Mouse (Mus musculus): ENCODE results near the gene Iqch.
"Not testable (repeated sequence)": the region's sequence is repeated elsewhere in the genome, so short reads cannot be mapped to it uniquely, and the experiment has no call there.

Iqch gene

GRCm38 (mm10) chr9:63556933-63557332 is 45.4 kb downstream of the Iqch start:
- no peak for DNase-seq

GRCm38 (mm10) chr9:63556316-63556715 is 46.0 kb downstream of the Iqch start:
- no peak for DNase-seq

GRCm38 (mm10) chr9:63555460-63555990 is 46.8 kb downstream of the Iqch start:
- no peak for DNase-seq

DNA sequence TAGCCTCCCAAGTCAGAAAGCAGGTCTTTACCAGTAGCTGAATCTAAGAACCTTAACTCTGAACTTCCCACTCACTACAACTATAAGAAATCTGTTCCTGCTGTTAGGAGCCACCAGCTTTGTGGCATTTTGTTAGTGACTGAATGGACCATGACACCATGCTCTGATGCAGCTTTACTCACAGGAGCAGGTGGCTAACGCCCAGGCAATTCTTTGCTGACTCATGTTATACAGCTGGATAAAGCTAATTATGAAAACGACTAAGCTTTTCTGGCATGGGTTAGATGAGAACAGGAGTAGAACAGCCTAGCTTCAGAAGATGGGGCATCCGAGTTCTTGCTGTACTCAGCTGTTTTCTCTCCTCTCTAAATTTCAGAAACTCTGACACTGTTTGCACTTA is 48.7 kb downstream of the Iqch start:
- no peak for DNase-seq

- not testable (repeated sequence) for DNase-seq
Observed at GRCm38 (mm10) chr9:63550701-63551100, 51.6 kb downstream of the Iqch start.

DNA sequence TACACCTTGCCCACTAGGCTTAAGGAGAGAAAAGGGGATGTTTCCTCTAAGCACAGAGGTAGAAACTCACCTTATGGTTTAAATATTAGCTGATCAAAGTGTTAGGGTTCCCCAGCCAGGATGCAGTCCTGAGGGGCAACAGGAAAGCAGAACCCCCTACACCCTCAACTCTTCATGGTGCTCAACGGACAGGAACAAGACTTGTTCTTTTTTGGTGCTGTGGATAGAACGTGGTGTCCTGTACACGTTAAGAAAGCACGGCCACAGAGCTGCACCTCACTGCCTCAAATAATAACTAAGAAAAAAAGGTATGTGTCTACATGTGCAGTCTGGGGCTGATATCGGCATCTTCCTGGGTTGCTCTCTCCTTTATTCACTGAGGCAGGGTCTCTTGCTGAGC is 53.3 kb downstream of the Iqch start:
- no peak for DNase-seq

DNA sequence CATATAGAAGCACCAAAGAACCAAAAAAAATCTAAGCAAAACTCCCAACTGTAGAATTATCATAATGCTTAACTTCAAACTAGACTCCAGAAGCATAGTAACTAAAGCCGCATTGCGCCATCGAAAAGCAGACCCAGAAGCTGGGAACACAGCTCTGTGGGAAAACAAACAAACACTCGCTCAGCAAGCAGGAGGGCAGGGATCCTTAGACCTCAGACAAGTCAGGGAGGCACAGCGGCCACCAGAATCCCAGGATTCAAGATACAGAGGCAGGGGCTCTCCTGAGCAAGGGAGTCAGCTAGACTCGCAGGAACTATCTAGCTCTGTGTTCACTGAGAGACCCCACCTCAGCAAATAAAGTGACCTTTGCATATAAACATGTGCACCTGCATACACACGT is 60.4 kb downstream of the Iqch start:
- DNase-seq, result no peak

DNA sequence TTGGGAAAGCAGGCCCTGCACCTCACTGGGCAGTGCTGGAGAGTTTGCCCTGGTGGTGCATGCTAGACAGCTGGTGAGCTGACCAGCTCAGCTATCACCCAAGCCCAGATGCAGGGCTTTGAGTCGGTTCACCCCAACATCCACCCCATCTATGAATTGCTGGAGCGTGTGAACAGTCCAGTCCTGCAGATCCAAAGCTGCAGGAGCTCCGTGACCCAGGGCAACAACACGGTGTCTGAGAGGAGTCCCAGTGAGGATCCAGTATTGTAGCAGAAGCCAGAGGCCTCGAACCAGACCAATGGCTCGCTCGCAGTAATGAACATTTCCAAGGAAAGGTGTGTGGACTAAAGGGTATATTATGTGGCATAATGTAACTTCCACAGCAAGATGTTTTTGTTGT is 61.0 kb downstream of the Iqch start:
- no peak for DNase-seq

DNA sequence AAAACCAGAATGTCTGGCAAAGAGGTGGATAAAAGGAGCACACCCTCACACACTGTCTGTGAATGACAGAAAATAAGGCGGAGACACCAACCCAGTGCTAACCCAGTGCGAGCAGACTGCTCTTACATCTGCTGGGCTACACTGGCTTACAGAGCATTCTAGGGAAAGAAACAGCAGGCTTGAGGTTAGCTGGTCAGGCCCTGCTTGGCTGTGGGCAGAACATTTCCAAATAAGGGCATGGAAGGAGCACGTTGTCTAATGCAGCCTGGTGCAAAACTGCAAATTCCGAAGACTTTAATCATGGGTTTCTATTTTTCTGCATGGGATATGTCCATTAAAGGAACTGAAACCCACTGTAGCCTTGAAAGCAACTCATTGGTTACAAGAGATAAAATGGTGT is 64.8 kb downstream of the Iqch start:
- no peak for DNase-seq

DNA sequence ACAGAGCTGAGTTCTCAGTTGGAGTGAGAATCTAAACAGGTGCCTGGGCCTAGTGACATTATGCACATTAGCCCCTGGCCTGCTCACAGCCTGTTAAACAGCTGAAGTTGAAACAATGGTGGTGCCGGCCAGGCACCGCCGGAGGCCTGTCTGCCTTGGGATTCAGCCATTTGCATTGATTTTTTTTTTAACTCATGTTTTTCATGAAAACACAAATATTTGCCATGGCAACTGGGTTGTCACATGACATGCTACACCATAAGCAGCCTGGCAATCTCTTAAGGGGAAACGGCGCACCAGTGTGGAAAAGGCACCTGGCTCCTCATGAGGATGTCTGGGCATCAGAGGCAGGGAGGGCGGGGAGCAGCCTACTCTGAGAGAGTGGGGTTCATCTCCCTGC is 67.3 kb downstream of the Iqch start:
- peak; percentile 56 for DNase-seq

DNA sequence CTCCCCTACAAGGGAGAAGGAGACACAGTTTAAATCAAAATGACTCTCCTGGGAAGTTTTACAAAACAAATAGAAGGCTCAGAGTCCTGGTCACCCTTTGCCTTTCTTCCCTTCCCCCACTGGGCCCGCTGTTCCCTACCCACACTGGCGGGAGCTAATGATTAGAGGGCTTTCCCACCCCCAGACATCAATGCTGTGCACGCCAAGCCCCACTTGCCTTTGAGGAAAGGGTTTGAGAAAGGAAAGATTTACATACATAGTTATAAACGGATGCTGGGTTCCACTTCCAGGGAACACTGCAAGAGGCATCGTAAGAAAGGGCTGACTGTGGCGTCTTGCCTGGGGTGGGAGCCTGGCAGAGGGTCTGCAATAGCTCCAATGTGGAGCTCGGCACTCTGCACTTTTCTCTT is 67.9 kb downstream of the Iqch start:
- DNase-seq, result peak; percentile 71

GRCm38 (mm10) chr9:63532966-63533711 is 69.2 kb downstream of the Iqch start:
- DNase-seq, result no peak

GRCm38 (mm10) chr9:63523937-63524253 is 78.4 kb downstream of the Iqch start:
- DNase-seq, result no peak

- no peak for DNase-seq
Observed at GRCm38 (mm10) chr9:63523251-63523936, 78.9 kb downstream of the Iqch start.

GRCm38 (mm10) chr9:63512851-63513250 is 89.4 kb downstream of the Iqch start:
- no peak for DNase-seq

DNA sequence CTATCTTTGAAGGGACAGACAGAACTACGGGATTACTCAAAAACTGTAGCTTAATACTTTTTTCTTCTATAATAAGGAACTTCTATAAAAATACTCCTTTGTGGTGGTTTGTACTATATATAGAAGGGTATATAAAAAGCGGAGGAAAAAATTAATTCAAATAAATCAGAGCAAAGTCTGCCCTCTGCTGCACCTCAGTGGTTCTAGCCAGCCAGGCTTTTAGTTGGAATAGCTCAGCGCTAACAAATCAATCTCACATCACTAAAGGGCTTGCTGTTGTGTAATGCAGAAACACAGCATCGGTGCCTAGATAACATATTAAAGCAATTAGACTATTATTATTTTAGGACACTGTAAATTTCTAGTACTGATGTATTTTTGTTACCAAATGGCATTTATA is 91.3 kb downstream of the Iqch start:
- DNase-seq, result no peak

DNA sequence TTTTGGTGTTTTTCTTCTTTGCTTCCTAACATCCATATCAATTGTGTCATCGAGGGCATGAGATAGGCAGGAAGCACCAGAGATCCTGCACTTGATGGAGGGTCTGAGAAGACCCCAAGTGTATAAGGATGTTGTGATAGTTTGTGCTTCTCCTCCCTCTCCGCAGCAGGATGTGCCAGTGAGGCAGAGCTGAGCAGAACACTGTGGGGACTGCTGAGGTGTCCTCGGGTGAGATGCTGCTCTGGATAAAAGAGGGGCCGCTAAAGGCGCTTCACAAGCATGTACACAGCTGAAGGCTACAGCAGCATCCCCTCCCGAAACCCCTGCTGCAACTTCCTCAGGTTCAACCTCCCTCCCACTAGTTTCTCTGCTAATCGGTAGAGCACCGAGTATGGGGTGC is 95.2 kb downstream of the Iqch start:
- no peak for DNase-seq

DNA sequence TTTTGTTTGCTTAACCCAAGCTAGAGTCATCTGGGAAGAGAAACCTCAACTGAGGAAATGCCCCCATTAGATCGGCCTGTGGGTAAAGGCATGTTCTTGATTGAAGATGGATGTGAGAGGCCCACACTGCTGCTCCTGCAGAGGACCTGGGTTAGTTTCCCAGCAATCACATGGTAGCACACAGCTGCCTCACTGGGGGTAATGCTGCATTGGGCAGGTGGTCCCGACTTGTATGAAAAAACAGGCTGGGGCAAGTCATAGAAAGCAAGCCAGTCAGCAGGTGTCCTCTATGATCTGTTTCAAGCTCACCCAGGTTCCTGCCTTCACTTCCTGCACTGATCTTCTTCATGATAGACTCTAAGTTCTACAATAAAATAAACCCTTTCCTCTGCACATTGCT is 98.4 kb downstream of the Iqch start:
- DNase-seq, result no peak

DNA sequence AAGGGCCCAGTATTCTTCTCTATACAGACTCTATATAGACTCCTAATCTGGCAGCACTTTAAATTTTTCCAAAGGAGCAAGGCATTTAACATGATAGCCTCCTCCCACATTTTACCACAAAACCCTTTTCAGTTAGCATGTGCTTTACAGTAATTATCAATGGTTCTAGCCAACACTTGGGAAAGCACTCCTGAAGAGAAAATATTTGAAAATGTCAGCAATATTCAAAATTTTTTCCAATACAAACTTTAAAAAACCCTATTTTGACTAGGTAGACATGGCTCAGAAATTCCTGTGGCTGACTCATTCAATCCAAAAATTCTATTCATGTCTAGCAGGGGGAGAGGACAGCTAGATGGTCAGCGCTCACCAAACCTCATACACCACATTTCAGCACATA is 100.8 kb downstream of the Iqch start:
- DNase-seq, result no peak

- DNase-seq, result no peak
Observed at GRCm38 (mm10) chr9:63499912-63500311, 102.4 kb downstream of the Iqch start.

DNA sequence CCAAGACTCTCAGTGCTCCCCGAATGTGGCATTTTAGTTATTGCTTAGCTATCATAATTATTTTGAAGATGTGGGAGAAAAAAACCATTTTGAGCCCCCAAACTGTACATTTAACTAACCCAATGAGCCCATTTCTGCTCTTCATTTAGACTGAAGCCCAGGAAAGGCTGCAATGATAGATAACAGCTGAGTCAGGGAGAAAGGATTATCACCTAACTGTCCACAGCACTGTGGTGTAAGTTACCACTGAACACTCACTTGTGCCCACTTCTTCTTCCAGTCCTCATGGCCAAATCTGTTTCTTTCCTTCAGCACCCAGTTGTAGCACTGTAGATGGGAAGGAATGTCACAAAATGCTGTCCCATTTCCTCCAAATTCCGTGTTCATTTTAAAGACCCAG is 106.5 kb downstream of the Iqch start:
- no peak for DNase-seq

- DNase-seq, result no peak
Observed at GRCm38 (mm10) chr9:63493746-63494145, 108.5 kb downstream of the Iqch start.

- DNase-seq, result peak; percentile 34
Observed at GRCm38 (mm10) chr9:63492291-63492690, 110.0 kb downstream of the Iqch start.

- no peak for DNase-seq
Observed at GRCm38 (mm10) chr9:63490521-63491307, 111.6 kb downstream of the Iqch start.
